Mouse (Mus musculus) cortical plate, adult 2 months (tissue): Measurements from ENCODE around the gene Cenpp. TPM values are rescaled to one million over a fixed set of nuclear protein-coding genes. Genes with fewer than 3 reads are reported as not detected.

Source experiments
- H3K27ac ChIP-seq: fragments of 200-500 bp; 2 replicates; pipeline ENCODE4 v1.5.1; 2012; ENCODE audit warnings: low read length, control low read depth, inconsistent platforms; ENCODE audit not compliant: insufficient read depth
- H3K4me1 ChIP-seq: fragments of 200-500 bp; 2 replicates; pipeline ENCODE4 v1.6.1; 2011; ENCODE audit warnings: low read length; ENCODE audit not compliant: control insufficient read depth, insufficient read depth
- H3K4me3 ChIP-seq: fragments of 200-500 bp; 2 replicates; pipeline ENCODE4 v1.5.1; 2011; ENCODE audit warnings: mild to moderate bottlenecking, low read length, control low read depth; ENCODE audit not compliant: insufficient read depth
- CTCF ChIP-seq: fragments of 200-500 bp; IDR thresholded peaks from 2 replicates; pipeline ENCODE4 v1.5.1; 2011; ENCODE audit warnings: mild to moderate bottlenecking, control low read depth, low read length; ENCODE audit not compliant: insufficient read depth; ENCODE audit errors: extremely low read depth
- POLR2A ChIP-seq: fragments of 200-500 bp; IDR thresholded peaks from 2 replicates; pipeline ENCODE4 v1.6.1; 2011; ENCODE audit warnings: mild to moderate bottlenecking, low read length, control low read depth; ENCODE audit not compliant: insufficient read depth; ENCODE audit errors: extremely low read depth
- polyA plus RNA-seq: library from polyadenylated mRNA; depleted of rRNA; stranded (reverse); fragments of >200 nt; gene quantifications from 2 replicates; pipeline ENCODE4 v1.2.3, GENCODE M21; 2012

Cenpp gene
- polyA plus RNA-seq, 1 experiment: 0.92 TPM

DNA sequence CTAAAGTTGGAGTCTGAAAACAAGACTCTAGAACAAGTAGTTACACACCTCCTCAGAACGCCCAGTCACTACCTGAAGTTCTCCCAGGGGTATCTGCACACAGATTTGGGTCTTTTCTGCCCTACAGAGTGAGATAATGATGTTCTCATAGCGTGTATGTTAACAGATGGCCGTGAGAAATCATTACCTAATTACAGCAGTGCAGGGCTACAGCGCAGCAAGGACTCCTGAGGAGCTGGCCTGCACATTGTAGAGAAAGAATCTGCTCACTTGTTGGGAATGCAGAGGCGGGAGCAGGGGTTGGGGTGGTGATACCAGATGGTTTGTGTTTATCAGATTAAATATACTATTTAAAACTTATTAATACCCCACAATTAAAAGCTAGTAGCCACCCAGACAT lies 172.0 kb downstream of the Cenpp start:
- Histone ChIP-seq H3K4me3 (no peak overlapping the region), H3K27ac (no peak overlapping the region), H3K4me1 (peaks cover 3% of the 10 kb centered on the region)
- TF ChIP-seq CTCF (no peak), POLR2A (no peak)

DNA sequence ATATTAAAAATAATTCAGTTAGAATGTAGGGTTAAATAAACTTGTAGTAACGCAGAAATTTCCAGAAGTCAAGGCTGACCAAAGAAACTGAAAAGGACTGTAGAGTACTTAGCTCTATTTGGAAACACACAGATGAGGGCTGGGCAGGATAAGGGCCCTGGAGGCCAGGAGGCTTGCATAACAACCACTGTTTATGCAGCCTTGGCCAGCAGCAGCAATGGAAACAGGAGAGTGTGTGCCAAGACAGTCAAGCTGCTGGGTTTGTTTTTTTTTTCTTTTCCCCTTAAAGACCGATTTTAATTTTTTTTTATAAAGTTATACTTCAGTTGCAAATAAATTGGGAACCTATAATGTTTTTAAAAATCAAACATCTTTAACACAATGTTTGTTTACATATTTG lies 172.5 kb downstream of the Cenpp start:
- H3K4me3 ChIP-seq: no peak overlapping the region
- peaks cover 3% of the 10 kb centered on the region for H3K4me1 ChIP-seq
- no peak overlapping the region for H3K27ac ChIP-seq

DNA sequence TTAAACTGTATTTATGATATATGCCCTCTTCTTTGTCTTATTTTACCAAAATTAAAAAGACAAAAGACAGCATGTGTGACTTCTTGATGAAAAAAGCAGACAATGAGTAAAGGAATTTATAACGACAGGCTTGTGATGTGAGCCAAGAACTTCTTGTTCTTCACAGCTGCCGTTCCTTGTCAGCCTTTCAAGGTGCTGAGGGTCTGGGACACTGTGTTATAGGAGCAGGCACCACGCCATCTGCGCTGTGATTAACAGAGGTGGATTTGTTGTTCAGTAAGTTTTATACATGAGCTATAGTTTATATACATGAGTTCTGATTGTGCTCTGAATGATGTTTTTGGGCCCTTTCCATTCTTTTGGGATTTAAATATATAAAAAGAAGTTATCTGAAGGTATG lies 173.2 kb downstream of the Cenpp start:
- Histone ChIP-seq H3K4me1 (peaks cover 3% of the 10 kb centered on the region), H3K4me3 (no peak overlapping the region), H3K27ac (0 out of 2 replicates have a peak overlapping the region, but pooled peaks have one; percentile 45)
- TF ChIP-seq CTCF: no peak
- TF ChIP-seq POLR2A: no peak

More for the DNA sequence above, 172.5 kb downstream of the Cenpp start:
- no peak for TF ChIP-seq POLR2A
- TF ChIP-seq CTCF: no peak

DNA sequence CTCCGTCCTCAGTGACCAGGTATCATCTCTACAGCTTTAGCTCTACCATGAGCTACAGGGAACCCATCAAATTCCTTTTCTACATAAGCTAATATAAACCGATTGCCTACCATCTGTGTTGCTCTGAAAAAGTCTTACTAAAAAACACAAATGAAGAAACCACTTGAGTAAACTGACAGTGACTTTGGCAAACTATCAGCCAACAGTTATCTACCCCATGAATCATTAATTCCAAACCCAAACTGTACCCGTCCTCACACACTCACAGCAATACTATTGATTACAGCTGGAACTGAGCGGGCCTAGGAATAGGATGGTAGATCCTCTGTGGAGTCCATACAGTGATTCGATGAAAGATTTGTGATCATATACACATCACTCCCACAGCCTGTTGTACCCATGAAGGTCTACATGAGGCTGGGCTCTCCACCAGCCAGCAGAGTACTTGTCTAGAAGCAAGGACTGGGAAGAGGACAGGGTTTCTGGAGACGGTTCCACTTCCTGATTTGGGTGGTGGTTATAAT lies 173.7 kb downstream of the Cenpp start:
- no peak overlapping the region for H3K27ac ChIP-seq
- TF ChIP-seq CTCF: no peak
- no peak for TF ChIP-seq POLR2A
- H3K4me1 ChIP-seq: peaks cover 3% of the 10 kb centered on the region
- H3K4me3 ChIP-seq: no peak overlapping the region

DNA sequence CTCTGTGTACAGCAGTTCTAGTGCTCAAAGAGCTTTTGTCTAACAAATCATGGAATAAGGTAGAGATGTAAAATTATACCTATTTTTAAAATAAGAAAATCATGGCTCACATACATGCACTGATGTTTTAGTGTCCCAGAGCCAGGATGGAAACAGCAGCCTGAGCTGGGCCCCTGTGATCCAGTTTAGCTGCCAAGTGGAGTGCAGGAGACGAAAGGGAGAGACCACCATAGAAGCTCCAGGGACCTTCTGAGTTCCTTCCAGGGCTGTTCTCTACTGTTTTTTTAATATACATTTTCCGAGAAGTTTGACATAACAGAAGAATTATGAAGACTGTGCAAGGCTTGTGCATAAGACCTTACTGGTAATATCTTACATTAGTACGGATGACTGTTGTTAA lies 174.7 kb downstream of the Cenpp start:
- H3K4me1 ChIP-seq: peaks cover 3% of the 10 kb centered on the region
- no peak for TF ChIP-seq CTCF
- TF ChIP-seq POLR2A: no peak
- no peak overlapping the region for H3K4me3 ChIP-seq
- no peak overlapping the region for H3K27ac ChIP-seq

DNA sequence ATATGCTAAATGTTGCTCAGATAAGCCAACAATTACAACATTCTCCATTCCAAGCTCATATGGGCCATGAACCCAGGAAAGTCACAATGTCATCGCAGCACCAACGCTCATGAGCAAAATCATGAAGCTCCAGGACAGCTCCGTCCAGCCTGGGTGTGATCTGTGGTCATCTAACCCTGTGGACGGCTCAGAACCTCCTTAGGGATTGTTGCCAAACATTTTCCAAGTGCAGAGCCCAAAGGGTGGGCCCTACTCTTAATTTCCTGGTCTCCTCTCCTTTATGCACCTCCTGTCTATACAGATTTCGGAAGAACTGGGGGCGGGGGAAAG lies 179.9 kb downstream of the Cenpp start:
- Histone ChIP-seq H3K4me1 (no peaks in the 10 kb centered on the region), H3K27ac (no peak overlapping the region), H3K4me3 (no peak overlapping the region)
- no peak for TF ChIP-seq POLR2A
- no peak for TF ChIP-seq CTCF

DNA sequence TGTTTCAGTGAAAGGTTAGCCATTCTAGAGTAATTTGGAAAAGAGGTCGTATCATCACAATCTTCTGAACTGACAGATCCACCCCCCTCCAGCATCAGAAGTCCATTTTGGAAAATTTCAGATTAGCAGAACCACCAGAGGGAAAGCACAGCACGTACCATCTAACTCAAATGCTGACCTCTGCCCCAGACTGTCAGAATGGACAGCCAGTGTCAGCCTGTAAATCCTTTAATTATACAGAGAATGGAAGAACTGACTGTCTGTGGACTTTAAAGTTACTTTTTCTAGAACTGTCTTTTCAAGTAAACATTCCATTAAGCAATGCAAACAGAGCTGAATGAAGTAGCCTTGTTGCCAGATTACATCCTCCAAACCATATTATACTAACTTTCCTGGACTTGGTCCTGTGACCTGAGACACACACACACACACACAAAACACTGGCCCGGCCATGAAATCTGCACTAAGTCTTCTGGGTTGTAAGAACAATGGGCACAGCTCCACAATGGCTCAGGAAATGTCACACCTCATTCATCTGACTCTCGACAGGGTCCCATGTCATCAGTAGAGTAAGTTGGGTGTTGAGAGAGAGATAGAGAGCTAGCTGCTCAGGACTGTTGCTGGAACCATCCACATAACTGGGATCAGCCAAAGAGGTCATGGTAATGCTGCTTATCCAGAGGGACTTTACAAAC lies 180.5 kb downstream of the Cenpp start:
- TF ChIP-seq POLR2A: no peak
- no peak for TF ChIP-seq CTCF
- H3K4me1 ChIP-seq: no peaks in the 10 kb centered on the region

DNA sequence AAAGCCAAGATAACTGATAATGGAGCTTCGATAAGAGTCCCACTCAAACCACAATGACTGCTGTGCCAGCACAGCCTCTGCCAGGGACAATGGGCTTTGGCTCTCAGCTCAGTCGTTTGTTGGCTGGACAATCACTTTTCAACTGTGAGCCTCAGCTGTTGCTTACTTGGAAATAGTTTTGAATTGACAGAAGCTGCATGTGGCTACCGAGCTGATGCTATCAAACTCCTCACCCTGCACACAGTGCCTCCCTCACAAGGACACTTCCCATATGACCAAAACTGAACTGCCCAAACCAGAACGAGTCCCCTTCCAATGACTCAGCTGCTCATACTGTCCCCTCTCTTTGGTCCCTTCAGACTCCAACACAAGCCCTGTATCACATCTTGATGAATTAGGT lies 181.8 kb downstream of the Cenpp start:
- TF ChIP-seq POLR2A: no peak
- TF ChIP-seq CTCF: no peak

More for the DNA sequence above, 180.5 kb downstream of the Cenpp start:
- H3K27ac ChIP-seq: no peak overlapping the region
- H3K4me3 ChIP-seq: no peak overlapping the region

DNA sequence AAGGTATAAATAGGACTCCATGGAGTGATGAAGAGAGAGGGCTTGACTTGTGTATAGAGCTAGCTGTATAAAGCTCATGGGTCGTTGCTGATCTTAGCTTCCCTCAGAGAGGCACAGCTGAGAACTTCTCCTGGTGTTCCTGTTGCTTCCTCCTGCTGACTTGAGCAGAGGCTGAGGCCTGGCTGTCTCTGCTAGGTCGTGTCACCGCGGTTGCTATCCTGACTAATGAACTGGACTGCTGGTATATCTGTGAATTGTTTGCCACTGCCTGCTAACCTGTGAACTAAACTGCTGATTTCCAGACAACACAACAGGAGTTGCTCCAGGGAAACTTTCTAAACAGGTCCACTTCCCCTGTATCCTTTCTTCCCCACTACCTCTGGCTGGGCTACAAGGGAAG lies 182.3 kb downstream of the Cenpp start:
- no peaks in the 10 kb centered on the region for H3K4me1 ChIP-seq
- TF ChIP-seq CTCF: no peak
- no peak overlapping the region for H3K27ac ChIP-seq
- no peak overlapping the region for H3K4me3 ChIP-seq

More for the DNA sequence above, 181.8 kb downstream of the Cenpp start:
- Histone ChIP-seq H3K4me1 (no peaks in the 10 kb centered on the region), H3K4me3 (no peak overlapping the region), H3K27ac (no peak overlapping the region)

DNA sequence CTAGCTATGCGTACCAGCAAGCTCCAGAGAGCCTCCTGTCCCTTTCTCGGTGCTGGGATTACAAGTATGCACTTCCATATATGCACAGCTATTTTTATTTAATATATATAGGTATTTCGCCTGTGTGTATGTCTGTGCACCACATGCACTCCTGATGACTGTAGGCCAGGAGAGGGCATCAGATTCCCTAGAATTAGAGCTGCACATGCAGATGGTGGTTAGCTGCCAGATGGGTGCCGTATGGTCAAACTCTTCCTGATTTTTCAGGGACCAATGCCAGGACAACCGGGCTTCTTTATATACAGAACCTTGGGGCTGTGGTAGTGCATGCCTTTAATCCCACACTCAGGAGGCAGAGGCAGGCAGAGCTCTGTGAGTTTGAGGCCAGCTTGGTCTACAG lies 183.6 kb downstream of the Cenpp start:
- no peaks in the 10 kb centered on the region for H3K4me1 ChIP-seq
- H3K27ac ChIP-seq: no peak overlapping the region
- TF ChIP-seq POLR2A (no peak), CTCF (no peak)
- no peak overlapping the region for H3K4me3 ChIP-seq
